Mouse (Mus musculus) ES-Bruce4 (cell line): Measurements from ENCODE around the gene Cars2.

Experiments
- CTCF ChIP-seq: IDR thresholded peaks from one replicate; pipeline ENCODE4 v1.8.1; 2011; ENCODE audit warnings: low read depth, low read length
- EP300 ChIP-seq: IDR thresholded peaks from 2 replicates; pipeline ENCODE4 v1.6.1; 2011; ENCODE audit warnings: low read depth, low read length; ENCODE audit not compliant: insufficient read depth
- POLR2A ChIP-seq: IDR thresholded peaks from one replicate; pipeline ENCODE4 v1.8.1; 2011; ENCODE audit warnings: low read length; ENCODE audit not compliant: insufficient read depth

DNA sequence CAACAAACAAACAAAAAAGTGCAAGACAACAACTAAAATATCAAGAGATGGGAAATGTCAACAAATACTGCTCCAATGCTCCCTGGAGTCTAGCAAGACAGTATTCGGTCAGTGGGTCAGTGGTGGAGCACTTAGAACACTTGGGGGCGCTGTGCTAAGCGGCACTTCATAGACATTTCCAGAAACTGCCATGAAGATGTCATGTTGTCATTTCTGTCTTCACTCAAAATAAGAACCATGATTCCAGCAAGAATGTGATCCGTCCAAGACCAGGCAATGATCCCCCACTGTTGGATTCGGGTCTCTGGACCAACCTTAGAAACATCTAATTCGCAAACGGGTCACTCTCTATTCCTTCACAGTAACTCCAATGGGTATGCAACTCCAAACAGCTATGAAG lies 877 bp downstream of the Cars2 start:
- TF ChIP-seq POLR2A (no peak), CTCF (peak; percentile 76), EP300 (no peak)
